Mouse (Mus musculus): ENCODE results near the gene Bmp2.

Gene Bmp2

DNA sequence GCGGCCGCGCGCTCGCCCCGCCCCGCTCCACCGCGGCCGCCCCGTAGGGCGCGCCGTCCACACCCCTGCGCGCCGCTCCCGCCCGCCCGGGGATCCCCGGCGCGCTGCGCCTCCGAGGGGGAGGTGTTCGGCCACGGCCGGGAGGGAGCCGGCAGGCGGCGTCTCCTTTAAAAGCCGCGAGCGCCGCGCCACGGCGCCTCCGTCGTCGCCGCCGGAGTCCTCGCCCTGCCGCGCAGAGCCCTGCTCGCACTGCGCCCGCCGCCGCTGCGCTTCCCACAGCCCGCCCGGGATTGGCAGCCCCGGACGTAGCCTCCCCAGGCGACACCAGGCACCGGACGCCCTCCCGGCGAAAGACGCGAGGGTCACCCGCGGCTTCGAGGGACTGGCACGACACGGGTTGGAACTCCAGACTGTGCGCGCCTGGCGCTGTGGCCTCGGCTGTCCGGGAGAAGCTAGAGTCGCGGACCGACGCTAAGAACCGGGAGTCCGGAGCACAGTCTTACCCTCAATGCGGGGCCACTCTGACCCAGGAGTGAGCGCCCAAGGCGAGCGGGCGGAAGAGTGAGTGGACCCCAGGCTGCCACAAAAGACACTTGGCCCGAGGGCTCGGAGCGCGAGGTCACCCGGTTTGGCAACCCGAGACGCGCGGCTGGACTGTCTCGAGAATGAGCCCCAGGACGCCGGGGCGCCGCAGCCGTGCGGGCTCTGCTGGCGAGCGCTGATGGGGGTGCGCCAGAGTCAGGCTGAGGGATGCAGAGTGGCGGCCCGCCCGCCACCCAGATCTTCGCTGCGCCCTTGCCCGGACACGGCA is at the start of gene Bmp2:
Bmp2 (plus strand) TSS at position 129 of the 811 bp plus-strand sequence.
- DNase-seq (ENCODE audit: inconsistent ontology term), result peak; percentile 77

DNA sequence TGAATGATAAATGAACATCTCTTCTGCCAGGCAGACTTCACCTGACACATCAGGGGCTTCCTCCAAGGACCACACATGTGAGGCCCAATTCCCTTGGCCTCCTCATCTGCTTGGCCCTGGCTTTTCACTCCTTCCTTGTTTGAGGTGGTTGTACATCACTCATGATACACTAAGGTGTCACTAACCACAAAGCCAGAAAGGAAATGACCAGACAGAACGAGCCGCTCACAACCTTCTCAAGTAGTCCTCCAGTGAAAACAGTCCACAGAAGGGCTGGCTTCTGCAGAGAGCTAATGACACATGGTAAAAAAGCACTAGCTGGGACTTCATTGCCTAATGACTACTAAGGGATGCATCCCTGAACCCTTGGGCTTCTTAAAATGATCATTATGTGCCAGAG is 46.3 kb upstream of the Bmp2 start:
- no peak for DNase-seq (ENCODE audit: inconsistent ontology term)

DNA sequence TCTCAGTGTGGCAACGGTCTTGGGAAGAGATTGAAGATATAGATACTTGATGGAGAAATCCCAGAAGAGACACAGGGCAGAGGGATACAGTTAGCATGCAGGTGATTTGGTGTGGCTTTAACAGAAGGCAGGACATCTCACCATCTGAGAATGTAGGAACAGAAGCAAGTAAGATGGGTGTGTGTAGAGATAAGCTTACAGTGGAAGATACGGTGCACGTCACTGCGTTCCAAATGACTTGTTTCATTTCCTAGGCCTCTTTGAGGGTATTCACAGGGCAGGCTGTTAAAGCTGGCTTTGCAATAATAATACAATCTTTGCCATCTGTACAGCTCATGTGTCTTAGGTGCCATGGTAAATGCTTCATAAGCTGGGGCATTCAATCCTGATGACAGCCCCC is 44.9 kb upstream of the Bmp2 start:
- DNase-seq (ENCODE audit: inconsistent ontology term), result no peak

DNA sequence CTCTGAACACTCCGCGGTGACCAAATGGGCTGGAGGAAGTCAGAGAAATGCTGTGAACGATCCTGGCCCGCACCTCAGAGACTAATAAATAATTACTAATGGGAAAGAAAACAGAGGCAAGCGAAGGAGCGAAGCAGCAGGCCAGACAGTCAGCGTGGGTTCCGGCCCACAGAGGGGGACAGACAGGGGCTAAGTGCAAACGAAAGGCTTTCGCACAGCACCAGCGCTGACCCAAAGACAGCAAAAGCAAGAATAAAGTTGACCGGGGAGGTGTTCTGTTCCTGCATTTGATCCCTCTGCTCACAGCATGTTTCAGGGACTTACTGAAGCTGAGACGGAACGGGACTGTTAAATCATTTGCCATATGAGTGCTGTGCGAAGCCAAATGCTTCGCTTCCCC is 42.8 kb upstream of the Bmp2 start:
- no peak for DNase-seq (ENCODE audit: inconsistent ontology term)

DNA sequence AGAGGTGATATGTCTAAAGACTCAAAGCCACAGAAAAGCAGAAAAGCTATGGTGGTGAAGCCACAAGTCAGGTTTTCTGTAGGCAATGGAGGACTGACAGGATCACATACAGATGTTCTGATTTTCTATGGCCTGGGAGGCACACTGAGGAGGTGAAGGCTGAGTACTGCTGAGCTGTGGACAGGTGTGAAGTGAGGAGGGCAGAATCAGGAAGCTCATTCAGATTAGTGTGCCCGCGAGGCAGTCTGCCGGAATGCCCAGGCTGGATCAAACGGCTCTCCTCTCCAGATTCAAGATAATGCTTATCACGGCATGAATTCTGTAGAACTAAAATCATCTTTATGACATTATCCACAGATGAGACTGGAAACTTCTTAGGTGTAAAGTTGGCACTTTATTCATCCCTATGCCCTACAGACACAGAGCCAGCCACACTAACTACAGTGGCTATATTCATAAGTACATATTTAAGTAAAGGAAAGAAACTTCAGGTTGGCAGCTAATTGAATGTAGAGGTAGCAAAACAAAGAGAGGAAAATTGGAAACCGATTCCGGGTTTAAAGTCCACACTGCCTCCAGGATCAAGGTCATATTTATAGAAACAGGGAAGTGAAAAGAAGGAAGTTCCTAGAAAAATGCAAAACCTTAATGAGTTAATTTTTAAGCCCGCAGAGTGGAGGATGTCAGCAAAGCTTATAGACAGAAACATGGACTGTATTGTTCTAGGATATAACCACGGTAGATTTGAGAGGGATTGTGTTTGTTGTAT is 40.8 kb upstream of the Bmp2 start:
- no peak for DNase-seq (ENCODE audit: inconsistent ontology term)

DNA sequence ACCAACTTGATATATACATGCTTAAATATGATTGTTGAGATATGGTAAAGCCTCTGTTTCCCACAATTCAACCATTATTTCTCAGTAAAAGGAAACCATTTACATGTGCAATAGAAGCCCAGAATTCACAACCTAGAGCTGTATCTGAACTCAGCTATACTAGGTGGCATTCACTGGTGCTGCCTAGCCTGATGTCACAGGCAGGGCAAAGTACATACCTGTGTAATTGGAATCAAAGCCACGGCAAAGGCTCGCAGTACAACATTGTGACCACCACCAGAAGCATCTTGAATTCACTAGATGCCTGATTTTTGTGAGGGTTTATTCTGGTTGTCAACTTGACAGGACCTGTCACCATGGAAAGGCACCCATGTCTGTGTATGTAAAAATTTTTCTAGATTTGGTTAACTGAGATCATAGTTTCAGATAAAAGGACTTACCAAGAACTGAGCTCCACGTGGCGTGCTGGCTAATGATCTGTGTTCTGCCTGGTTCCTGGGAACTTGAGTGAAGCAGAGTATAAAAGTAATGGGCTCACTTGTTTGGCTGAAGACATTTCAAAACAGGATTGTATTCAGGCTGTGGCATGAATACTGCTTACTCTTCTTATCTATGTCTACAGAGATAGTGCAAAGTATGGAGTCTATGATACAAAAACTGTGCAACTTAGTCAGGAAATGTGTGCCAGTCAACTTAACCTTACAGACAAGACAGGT is 35.5 kb upstream of the Bmp2 start:
- DNase-seq (ENCODE audit: inconsistent ontology term), result no peak

GRCm38 (mm10) chr2:133517867-133518266 is 34.1 kb upstream of the Bmp2 start:
- DNase-seq (ENCODE audit: inconsistent ontology term), result no peak

DNA sequence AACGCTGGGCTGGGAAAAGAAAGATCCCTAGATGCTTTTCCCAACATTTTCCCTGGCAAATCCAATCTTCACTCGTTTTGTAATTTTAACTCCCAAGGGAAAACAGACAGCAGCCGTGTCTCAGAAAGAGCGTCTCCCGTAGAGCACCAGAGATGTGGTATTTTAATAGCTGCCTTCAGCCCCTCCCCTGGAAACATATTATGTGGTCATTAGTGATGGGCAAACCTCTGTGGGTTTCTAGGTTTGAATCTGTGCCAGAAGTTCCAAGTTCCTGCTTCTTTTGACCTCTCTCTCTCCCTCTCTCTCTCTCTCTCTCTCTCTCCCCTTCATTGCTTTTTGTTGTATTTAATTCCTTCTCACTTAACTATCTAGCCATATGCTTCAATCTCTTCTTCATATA is 30.8 kb upstream of the Bmp2 start:
- no peak for DNase-seq (ENCODE audit: inconsistent ontology term)

DNA sequence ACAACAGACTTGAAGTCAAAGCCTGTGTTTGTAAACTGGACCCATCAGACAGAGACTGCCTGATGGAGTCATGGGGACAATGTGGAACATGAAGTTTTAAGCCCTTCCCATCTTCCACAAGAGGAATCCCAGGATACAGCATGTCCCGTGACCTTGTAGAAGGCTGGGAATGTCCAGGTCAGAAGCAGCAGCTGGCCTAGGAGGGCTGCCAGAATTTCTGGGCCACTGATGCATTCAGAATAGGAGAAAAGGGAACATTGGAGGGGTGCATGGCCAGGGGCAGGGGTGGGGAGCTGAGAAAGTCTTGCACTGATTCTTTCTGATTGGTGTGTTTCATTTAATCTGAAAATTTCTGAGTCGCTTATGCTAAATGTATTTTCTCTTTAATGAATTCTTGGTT is 29.8 kb upstream of the Bmp2 start:
- peak; percentile 29 for DNase-seq (ENCODE audit: inconsistent ontology term)

- peak; percentile 63 for DNase-seq (ENCODE audit: inconsistent ontology term)
Observed at GRCm38 (mm10) chr2:133525621-133526181, 26.3 kb upstream of the Bmp2 start.

DNA sequence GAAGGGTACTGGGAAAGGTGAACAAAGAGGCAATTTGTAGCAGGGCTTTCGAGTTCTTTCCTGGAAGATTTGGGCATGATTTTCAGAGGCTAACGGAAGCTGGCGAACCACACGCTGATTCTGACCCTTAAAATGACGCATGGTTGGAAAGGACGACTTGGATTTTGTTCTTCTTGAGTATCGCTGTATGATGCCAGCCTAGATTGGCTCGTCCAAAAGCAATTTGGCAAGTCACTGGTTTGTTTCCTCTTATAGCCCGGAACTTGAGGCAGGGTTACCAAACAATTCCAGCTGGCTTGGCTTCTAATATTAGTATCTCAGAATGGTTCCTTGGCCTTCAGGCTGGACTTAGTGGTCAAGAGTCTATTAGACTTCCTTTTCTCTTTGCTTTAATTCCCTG is 22.6 kb upstream of the Bmp2 start:
- DNase-seq (ENCODE audit: inconsistent ontology term), result no peak

DNA sequence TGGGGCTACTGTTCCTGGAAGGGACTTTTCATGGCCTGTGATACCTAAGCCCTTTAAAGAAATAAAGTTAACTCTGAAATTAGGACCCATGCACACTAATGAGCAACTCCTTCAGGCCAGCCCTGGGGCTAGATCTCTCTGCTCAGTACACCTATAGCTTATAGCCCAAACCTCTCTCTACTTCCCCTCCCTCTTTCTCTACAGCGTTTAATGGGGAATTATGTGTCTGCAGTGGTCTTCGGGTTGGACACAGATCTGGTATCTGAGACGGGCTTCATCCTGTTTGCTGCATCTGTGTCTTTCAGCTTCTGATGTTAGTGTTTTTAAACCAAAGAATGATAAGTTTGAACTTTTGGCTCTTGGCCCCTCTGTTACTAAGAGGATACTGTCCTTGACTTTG is 18.9 kb upstream of the Bmp2 start:
- DNase-seq (ENCODE audit: inconsistent ontology term), result no peak

DNA sequence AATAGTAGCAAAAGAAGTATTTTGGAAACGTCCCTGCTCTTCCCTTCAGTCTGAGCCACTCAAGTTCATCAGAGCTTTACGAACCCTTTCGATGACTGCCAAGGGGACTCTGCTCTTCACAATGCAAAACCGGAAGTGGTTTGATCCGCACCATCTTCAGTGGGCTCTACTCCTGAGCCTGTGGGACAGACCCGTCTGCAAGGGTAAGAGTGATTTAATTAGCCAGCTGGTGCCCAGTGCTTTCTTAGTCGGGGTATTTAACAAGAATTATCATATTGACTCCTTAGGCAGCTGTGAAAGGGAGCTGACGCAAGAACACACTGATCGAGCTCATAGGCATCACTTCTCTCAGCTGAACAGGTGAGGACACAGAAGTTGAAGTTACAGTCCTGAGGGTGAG is 16.5 kb upstream of the Bmp2 start:
- DNase-seq (ENCODE audit: inconsistent ontology term), result no peak

DNA sequence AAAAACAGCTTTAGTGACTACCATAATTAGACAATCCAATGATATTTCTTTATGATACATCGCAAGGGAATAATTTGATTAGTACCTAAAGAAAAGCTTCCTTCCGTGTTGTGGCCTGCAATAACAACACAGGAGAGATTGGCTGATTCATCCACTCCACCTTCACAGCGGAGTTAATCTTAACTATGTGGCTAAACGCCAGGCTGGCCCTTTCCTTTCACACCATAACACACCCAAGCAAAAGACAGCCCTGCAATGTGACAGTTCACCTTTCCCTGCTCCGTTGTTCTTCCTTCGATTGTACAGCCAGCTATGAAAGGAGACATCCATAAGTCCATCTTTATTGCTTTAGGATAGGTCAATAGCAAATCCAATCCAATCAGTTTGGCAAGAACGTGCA is 15.1 kb upstream of the Bmp2 start:
- DNase-seq (ENCODE audit: inconsistent ontology term), result no peak

- DNase-seq (ENCODE audit: inconsistent ontology term), result no peak
Observed at GRCm38 (mm10) chr2:133540702-133541101, 11.3 kb upstream of the Bmp2 start.

DNA sequence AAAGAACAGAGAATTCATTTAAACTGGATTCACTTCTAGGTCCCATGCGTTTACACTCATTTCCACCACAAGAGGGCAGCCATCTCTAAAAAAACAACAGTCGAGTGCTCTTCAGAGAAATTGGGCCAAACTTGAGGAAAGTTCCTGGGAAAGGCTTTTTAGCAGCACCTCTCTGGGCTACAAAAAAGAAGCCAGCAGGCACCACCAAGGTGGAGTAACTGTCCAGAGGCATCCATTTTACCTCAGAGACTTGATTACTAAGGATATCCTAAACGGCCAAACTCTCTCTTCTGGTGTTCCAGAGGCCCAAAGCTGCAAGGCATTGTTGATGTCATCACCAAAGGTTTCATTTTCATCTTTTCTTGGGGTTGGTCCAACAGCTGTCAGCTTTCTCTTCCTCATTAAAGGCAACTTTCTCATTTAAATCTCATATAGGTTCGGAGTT is 1.7 kb upstream of the Bmp2 start:
- peak; percentile 76 for DNase-seq (ENCODE audit: inconsistent ontology term)

DNA sequence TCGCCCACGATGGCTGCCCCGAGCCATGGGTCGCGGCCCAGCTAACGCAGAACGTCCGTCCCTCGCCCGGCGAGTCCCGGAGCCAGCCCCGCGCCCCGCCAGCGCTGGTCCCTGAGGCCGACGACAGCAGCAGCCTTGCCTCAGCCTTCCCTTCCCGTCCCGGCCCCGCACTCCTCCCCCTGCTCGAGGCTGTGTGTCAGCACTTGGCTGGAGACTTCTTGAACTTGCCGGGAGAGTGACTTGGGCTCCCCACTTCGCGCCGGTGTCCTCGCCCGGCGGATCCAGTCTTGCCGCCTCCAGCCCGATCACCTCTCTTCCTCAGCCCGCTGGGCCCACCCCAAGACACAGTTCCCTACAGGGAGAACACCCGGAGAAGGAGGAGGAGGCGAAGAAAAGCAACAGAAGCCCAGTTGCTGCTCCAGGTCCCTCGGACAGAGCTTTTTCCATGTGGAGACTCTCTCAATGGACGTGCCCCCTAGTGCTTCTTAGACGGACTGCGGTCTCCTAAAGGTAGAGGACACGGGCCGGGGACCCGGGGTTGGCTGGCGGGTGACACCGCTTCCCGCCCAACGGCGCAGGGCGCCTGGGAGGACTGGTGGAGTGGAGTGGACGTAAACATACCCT is 995 bp downstream of the Bmp2 start:
- peak; percentile 57 for DNase-seq (ENCODE audit: inconsistent ontology term)

- DNase-seq (ENCODE audit: inconsistent ontology term), result no peak
Observed at GRCm38 (mm10) chr2:133553911-133554285, 1.9 kb downstream of the Bmp2 start.

GRCm38 (mm10) chr2:133554286-133555021 is 2.5 kb downstream of the Bmp2 start:
- DNase-seq (ENCODE audit: inconsistent ontology term), result peak; percentile 72

DNA sequence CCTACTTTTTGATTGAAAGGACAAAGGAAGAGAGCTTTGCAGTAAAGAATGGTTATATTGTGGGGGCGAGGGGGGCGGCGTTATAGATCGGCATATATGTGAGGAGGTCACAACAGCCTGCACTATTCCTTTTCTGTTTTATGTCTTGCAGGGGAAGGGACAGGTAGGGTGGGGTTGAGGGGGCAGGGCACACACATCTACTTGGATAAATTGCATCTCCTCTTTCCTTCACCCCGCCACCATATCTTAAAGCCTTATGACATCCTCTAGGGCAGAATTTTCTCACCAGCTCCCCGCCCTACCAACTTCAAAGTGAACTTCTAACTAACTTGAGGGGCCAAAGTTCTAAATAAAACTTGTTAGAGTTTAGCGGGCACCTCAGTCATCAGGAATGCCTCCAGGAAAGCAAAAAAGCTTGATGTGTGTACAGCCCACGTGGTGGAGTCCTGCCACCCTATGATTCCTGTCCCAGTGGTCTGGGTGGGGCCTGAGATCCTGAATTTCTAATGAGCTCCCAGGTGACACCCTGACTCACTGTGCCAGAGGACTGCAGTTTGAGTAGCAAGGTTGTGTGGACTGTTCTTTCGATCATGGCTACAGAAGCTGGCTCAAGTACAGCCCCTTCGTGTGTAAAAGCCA is 12.4 kb downstream of the Bmp2 start:
- no peak for DNase-seq (ENCODE audit: inconsistent ontology term)

GRCm38 (mm10) chr2:133565424-133565823 is 13.5 kb downstream of the Bmp2 start:
- no peak for DNase-seq (ENCODE audit: inconsistent ontology term)

Measured in Muller cell, postnatal 12 days (primary cell).